Mouse (Mus musculus): Measurements from ENCODE around the gene Pitpnm1.
A peak's percentile ranks its signal among the peaks of the same experiment; 100 is the strongest.
"Not testable (repeated sequence)": the region's sequence is repeated elsewhere in the genome, so short reads cannot be mapped to it uniquely, and the experiment has no call there.

Gene Pitpnm1

DNA sequence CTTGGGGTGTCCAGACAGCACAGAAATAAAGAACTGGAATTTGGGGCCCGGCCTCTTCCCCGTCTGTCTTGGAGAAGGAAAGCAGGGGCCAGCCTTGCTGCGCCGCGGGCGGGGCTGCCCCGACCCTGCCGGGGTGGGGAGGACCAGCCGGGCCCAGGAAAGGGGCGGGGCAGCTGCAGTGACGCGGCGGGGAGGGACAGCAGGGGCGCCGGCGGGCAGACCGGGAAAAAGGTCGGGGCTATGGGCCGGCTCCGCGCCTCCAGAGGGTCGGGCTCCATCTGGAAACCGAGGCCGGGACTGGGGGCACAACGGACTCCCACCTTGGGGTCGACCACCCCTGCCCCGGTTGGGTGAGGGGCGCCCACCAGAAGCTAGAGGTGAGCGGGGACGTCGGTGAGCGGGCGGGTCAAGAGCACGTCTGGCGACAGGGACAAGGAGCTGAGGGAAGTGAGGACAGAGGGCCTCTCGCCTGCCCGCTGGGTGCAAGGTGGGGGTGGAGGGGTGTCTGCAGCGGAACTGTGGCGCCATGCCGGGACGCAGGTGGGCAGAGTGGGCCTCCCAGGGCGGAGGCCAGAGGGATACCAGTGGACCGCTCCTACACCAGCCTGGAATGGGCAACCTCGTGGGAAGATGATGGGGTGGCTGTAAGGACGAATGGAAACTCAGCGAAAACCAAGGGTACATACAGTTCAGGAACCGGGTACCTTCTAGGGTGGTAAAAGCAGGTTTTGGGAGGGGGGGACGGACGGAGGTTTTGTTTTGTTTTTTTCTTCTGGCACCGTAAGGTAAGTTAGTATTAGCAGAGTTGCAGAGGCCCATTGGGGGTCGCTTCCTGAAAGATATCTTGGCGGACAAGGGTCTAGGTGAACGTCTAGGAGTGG, at the start of gene Pitpnm1:
Pitpnm1 (plus strand) TSS at position 162 of the 881 bp plus-strand sequence.
- no peak for DNase-seq (ENCODE audit: low read depth)

DNA sequence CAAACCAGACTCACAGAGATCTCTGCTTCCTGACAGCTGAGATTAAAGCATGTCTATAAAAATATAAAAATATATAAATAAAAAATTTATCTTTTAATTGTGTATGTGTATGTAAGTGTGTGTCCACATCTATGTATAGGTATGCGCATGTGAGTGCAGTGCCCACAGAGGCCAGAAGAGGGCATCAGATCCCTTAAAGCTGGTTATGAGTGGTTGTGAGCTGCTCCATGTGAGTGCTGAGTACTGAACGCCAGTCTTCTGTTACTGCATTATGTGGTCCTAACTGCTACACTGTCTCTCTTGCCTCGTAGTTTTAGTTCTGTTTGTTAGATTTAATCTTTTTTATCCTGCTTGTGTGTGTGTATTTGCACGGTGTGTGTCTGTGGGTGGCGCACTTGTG, 48.8 kb upstream of the Pitpnm1 start:
- DNase-seq (ENCODE audit: low read depth), result no peak

DNA sequence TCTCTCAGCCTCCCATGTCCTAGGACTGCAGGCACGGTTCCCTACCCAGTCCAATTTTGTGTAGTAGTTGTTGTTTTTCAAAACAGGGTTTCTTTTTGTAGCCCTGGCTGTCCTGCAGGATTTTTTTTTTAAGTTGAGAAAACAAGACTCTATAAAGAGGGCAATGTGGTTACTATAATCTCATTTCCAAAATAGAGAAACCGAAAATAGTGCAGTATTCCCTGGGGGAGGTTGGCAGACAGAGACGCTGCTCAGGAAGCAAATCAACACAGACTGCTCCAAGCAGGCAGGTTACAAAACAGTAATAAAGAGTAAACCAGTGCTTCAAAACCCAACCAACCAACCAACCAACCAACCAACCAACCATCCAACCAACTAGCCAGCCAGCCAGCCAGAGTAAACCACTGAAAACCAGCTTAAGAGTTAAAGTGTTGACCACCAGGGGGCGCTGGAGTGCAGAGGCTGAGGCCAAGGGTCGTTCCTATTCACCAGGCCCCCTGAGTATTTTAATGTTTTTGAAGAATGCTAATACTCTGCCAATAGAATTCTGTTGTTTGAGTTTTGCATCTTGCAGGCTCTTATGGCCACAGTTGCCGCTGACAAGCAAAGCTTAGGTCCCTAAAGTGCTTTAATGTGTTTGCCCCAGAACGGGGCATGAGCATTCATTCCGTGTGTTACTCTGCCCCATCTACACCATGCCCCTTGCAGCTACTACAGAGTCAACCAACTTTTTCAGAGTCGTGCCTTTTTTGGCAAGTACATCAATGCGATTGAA, 47.9 kb upstream of the Pitpnm1 start:
- DNase-seq (ENCODE audit: low read depth), result no peak

DNA sequence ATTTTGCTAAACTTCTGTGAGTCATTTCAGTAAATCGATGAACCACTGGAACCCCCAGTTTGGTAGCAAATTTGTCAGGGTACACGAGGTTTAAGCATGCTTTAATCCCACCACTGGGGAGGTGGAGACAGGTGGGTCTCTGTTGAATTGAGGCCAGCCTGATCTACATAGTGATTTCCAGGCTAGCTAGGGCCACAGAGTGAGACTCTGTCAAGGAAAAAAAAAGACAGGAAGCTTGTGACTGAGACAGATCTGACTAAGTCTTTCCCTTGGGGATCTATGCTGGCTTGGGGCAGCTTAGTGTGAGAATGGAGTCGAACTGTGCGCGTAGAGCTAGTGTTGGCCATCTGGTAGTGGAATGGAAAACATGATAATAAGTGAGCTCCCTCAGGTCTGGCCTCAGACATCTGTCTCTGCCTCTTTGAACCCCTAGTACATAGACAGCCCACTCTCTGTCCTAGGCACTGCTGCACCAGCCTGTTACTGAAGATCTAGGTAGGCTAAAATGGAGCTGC, 47.2 kb upstream of the Pitpnm1 start:
- no peak for DNase-seq (ENCODE audit: low read depth)

DNA sequence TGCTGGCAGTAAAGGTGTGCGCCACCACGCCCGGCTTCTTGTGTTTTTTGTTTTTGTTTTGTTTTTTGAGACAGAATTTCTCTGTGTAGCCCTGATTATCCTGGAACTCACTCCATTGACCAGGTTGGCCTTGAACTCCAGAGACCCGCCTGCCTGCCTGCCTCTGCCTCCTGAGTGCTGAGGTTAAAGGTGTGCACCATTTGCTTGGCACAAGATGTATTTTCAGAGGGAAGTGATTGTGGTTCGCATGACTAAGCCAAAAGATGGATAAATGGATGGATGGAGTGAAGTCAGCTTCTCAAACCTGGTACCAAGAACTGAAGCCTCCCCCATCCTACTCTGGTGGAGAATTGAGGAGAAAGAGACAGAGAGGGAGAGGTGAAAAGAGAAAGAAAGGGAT, 45.2 kb upstream of the Pitpnm1 start:
- DNase-seq (ENCODE audit: low read depth), result no peak

DNA sequence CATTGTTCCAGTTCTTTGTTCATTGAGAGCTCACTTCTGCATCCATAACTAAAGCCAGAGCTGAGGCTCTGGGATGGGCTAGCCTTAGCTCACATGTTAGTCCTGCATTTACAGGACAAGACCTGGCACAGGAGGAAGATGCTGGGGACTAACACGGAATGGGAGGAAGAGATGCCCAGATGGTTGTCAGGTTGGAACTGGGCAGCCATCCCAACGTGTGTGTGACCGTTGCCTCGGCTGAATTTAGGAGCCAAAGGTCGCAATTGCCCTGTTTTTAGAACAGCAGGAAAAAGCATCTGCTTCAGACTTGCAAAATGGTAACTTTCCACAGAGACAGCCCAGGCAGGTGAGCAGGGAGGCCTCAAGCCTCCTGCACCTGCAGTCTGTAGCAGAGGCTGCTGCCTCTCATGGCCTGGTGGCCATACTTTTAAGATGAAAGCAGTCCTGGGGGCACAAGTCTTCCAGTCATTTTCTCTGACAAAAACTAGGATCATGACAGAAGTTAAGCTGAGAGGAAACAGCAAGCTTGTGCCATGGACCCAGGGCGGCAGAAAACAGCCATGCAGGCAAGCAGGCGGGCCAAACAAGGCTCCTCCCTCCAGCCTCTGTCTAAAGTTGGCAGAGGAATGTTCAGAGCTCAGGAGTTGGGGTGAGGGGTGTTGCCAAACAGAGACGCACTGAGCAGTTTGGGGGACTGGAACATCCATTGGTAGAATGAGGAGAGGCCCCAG, 44.4 kb upstream of the Pitpnm1 start:
- no peak for DNase-seq (ENCODE audit: low read depth)

DNA sequence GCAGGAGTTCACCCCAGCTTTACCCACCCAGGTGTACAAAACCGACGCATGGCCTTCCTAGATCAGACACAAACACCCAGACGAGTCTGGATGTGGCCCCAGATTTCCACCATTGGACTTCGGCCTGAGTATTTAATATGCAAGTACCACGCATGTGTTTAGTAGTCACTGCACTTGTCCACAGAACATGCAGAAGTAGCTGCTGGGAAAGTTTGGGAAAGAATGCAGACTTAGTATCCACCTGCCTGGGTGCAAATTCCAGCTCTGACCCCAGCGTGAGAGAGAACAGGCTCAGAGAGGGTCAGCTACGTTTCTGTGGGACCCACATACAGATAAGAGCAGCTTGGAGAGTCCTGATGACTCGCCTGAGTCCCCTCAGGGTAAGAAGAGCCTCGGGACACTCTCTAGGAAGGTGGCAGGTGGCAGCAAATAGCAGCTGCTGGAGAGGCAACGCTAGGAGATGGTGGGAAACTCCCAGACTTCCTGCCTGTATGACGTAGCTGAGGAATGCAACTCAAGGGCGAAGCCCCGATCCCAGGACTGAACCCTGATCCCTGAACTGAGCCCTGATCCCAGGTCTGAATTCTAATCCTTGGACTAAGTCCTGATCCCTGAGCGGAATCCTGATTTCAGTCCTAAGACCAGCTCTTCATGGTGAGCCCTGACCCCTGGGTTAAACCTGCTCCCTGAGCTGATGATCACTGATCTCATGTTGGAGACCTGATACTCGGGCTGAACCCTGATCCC, 43.7 kb upstream of the Pitpnm1 start:
- DNase-seq (ENCODE audit: low read depth), result no peak

DNA sequence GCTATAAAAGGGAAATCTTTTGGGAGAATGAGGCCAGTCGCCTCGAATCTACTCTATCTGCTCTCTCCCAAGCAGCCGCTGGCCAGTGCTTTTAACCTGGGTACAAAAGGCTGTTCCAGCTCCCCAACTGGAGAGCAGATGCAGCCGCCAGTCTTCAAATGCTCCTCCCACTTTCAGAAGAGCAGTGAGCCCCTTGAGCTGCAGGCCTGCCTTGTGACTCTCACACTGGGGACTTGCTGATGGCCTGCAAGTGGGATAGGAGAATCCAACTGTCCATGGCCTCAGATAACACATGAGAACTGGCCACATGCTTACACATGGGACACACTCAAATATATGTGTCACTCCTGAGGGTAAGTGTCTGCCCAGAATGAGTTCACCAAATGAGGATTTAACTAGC, 43.1 kb upstream of the Pitpnm1 start:
- no peak for DNase-seq (ENCODE audit: low read depth)

DNA sequence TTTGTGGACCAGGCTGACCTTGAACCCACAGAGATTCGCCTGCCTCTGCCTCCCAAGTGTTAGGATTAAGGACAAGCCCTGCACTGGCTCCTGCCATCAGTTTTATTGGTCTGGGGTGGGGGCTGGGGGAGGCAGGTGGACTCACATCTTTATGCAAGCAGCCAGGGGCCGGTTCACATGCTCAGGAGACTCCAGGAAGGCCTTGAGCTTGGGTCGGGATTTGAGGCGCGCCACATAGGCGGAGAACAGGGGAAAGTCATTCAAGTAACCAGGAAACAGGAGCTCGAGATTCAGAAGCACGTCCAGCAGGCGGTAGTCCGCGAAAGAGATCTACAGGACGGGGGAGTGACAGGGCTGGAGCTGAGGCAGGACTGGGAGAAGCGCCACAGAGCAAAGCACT, 42.4 kb upstream of the Pitpnm1 start:
- DNase-seq (ENCODE audit: low read depth), result no peak

DNA sequence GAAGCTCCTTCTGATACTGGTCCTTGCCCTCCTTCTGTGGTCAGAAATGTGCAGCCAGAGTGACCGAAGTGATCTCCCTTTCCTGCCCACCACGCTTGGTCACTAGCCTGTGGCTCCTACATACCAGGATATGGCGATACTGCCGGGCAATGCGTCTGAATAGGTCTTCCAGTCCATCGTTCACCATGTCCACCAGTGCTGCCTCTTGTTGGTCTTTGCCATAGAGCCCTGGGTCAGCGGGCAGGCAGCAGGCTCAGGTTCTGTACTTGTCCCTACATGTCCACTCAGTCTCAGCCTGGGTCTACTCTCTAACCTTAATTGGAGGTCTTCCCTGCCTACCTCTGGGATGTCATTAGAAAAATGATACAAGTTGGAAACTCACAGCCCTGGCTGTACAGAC, 41.8 kb upstream of the Pitpnm1 start:
- no peak for DNase-seq (ENCODE audit: low read depth)

DNA sequence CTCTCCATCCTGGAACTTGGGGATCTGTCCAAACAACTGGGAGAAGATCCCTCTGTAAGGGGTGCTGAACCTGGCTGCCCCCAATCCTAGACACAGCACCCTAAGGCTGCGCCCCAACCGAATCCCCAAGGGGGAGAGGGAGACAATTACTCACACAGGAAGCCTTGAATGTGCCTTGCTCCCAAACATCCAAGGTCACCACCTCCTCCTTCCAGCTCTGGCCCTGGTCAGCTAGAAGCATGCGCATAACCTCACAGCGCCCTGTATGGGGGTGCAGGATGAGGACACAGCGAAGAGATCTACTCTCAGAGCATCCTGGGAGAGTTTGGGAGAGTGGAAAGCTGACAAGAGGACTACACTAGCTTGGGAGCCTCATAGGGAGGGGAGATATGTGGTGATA, 41.2 kb upstream of the Pitpnm1 start:
- DNase-seq (ENCODE audit: low read depth), result no peak

DNA sequence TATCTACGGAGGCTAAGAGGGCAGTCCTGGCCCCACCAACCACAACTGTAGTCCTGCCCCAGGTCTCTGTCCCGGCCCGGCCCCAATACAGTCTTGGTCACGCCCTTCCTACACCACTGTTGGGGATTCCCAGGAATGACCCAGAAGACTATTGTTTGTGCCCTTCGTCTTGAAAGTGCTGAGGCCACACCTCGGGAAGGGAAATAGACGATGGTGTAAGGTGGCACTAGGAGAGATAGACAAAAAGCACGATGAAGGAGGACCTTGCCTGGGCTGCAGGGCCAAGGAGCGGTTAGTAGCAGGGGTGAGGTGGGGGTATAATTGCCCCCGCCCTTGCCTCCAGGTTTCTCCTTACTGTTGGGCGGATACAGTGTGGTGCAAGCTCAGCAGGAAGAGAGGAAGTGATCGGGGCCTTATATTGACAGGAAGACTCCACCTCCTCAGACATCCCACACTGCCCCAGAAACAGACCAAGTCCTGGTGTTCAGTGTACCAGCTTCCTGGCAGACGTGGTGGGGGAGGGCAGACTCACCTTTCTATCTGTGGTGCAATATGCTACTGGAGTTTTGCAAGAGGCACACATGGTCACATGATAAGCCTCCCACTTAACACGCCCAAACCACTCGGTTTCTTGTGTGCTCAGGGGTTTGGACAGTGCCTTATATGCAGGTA, 40.6 kb upstream of the Pitpnm1 start, which contains the start of gene Gstp3:
Gstp3 (minus strand) TSS at position 501 of the 672 bp plus-strand sequence.
- DNase-seq (ENCODE audit: low read depth), result peak; percentile 63

DNA sequence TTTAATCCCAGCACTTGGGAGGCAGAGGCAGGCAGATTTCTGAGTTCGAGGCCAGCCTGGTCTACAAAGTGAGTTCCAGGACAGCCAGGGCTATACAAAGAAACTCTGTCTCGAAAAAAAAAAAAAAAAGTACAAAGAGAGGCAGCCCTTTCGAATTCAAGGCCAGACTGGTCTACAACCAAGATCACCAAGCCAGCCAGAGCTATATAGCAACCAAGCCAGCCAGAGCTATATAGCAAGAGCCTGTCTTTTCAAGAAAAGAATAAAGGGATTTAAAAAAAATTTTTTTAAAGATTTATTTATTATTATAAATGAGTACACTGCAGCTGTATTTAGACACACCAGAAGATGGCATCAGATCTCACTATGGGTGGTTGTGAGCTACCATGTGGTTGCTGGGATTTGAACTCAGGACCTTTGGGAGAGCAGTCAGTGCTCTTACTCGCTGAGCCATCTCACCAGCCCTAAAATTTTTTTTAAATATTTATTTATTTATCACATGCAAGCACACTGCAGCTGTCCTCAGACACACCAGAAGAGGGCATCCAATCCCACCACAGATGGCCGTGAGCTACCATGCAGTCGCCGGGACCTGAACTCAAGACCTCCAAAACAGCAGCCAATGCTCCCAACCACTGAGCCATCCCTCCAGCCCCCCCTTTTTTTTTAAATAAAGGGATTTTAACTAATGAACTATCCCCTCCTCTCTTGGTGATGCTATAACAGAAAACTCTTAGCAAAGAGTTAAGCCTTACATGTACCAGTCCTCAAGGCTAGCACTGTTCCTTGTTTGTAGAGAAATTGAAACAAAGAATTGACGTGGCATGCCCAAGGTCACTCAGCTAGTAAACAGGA, 39.5 kb upstream of the Pitpnm1 start:
- not testable (repeated sequence) for DNase-seq (ENCODE audit: low read depth)

DNA sequence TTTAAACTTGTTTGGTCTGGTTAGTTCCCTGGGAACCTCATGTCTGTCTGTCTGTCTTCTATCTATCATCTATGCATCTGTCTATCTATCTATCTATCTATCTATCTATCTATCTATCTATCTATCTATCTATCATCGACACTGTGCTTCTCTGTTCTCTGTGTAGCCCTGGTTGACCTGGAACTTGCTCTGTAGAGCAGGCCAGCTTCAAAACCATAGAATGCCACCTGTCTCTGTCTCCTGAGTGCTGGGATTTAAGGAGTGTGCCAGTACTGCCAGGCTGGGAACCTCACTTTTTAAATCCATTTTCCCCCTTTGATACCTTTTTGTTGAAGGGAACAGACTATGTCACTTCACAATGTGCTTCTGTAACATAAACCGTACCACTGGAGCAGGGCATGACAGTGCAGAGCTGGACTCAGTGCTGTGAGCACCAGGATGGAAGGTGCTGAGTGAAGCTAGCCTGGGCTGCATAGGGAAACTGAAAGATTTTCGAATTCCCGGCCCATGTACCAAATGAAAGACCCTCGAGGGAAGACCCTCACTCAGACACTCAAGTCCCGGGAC, 38.8 kb upstream of the Pitpnm1 start:
- DNase-seq (ENCODE audit: low read depth), result no peak

DNA sequence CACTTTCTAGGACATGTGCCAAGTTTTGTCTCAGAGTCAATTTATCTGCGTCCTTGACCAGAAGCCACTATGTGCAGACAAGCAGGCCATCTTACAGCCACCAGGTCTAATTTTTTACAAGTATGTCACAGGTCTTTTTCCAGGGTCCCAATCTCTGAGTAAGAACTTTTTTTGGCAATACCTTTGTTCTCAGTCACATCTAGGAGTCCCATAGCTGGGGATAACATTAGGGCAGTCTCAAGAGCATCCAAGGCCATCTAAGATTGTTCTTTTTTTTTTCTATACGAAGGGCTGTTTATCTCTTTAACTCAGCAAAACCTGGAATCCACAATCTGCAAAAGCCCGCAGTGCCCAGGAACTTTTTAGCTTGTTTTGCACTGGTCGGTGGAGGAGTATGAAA, 36.4 kb upstream of the Pitpnm1 start:
- DNase-seq (ENCODE audit: low read depth), result not testable (repeated sequence)

DNA sequence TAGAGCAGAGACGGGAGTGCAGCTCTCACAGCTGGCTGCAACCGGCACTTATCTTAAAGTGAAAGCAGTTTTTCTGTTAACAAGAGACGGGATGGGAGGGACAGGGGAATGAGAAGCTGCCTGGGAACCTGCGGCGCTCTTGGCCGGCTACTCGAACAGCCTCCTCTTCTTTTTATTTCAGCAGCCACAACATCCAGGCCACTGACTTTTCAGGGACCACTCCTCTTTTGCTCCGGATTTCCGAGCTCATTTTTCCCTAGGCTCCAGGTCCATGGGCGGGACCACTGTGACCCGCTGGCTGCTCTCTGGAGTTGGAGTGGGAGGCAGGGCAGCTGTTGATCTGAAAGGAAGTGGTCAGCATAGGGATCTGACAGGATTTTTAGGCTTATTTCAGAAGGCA, 35.3 kb upstream of the Pitpnm1 start:
- not testable (repeated sequence) for DNase-seq (ENCODE audit: low read depth)

DNA sequence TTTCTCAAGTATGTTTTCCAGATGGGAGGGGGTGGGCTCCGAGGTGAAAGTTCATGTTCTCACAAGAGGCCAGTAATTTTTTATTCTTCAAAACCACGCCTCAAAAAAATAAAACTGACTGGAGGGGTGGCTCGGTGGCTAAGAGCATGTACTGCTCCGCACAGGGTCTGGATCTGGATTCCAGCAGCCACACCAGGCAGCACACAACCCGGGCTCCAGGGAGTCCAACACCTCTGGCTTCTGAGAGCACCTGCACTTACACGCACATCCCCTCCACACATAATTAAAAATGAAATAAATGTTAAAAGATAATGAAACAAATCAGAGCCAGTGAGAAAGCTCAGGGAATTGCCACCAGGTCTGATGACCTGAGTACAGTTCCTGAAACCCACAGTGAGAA, 33.5 kb upstream of the Pitpnm1 start:
- DNase-seq (ENCODE audit: low read depth), result no peak

DNA sequence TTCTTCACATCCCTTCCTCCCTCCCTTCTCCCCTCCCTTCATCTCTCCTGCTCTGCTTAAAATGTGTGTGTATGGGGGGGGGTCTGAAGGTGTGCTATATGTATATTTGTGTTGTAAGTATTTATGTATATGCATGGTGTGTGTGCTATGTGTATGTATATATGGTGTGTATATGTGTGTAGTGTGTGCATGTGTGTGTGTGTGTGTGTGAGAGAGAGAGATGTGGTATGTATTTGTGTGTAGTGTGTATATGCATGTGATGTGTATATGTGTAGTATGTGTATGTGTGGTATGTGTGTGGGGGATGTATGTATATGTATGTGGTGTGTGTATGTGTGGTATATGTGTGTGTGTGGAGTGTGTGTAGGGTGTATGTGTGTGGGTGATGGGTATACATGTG, 32.9 kb upstream of the Pitpnm1 start:
- DNase-seq (ENCODE audit: low read depth), result no peak

DNA sequence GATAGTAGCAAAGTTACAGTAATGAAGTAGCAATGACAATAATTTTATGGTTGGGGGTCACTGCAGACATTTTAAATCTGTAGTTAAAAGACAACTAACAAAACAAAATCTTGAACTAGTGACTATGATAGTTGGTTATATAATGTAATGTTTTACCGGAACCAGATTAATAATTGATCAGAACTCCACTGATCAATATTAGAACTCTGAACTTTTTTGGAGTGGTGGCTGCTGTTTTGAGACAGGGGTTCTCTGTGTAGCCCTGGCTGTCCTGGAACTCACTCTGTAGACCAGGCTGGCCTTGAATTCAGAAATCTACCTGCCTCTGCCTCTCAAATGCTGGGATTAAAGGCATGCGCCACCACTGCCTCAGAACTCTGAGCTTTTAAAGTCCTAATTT, 31.6 kb upstream of the Pitpnm1 start:
- not testable (repeated sequence) for DNase-seq (ENCODE audit: low read depth)
